ENCODE assay signal across 8 mouse cellular contexts in genomic region chr2:11552966-11553451, GRCm38 (mm10). TPM values are rescaled to one million over a fixed set of nuclear protein-coding genes. Genes with fewer than 3 reads are reported as not detected.
DNase-seq lines count a peak whose midpoint lies in the region; ATAC-seq and TF ChIP-seq lines count a peak whose summit lies in the region.

No protein-coding gene starts in this region.

- H3K4me2 ChIP-seq in embryonic facial prominence, embryonic 12.5 days (replicated peaks), result peak overlapping the region; percentile 99
- peak overlapping the region; percentile 95 for H3K4me2 ChIP-seq in hindbrain, embryonic 11.5 days (replicated peaks; ENCODE audit: low read depth, low read length)
- peak overlapping the region; percentile 99 for H3K4me2 ChIP-seq in limb, embryonic 13.5 days (replicated peaks)
- H3K4me2 ChIP-seq in midbrain, postnatal 0 days (ENCODE audit: low read depth, low read length, poor library complexity, severe bottlenecking), result peak overlapping the region; percentile 95

- no peaks in the 10 kb centered on the region for H3K27me3 ChIP-seq in heart, adult 2 months (ENCODE audit: control insufficient read depth, insufficient read depth, low read length)
- peaks cover 37% of the 10 kb centered on the region for H3K27me3 ChIP-seq in embryonic facial prominence, embryonic 12.5 days
- peaks cover 12% of the 10 kb centered on the region for H3K27me3 ChIP-seq in hindbrain, embryonic 11.5 days (ENCODE audit: control insufficient read depth, insufficient read depth, low read length)
- peaks cover 50% of the 10 kb centered on the region for H3K27me3 ChIP-seq in limb, embryonic 13.5 days
- peaks cover 17% of the 10 kb centered on the region for H3K27me3 ChIP-seq in midbrain, postnatal 0 days (ENCODE audit: insufficient read depth, low read length)

- H3K9me3 ChIP-seq in embryonic facial prominence, embryonic 12.5 days, result no peaks in the 10 kb centered on the region
- no peaks in the 10 kb centered on the region for H3K9me3 ChIP-seq in hindbrain, embryonic 11.5 days (ENCODE audit: control insufficient read depth, low read length)
- H3K9me3 ChIP-seq in limb, embryonic 13.5 days, result no peaks in the 10 kb centered on the region
- no peaks in the 10 kb centered on the region for H3K9me3 ChIP-seq in midbrain, postnatal 0 days (ENCODE audit: low read length)

- H3K79me2 ChIP-seq in heart, adult 2 months (replicated peaks; ENCODE audit: control insufficient read depth, insufficient read depth, low read length), result no peaks in the 10 kb centered on the region

- no peak for TF ChIP-seq POLR2A in heart, adult 2 months (IDR thresholded peaks at IDR 0.05; ENCODE audit: insufficient read depth, low read depth, low read length)

- H3K4me3 ChIP-seq in heart, adult 2 months, result peak overlapping the region; percentile 67
- peak overlapping the region; percentile 54 for H3K4me3 ChIP-seq in embryonic facial prominence, embryonic 12.5 days
- peak overlapping the region; percentile 46 for H3K4me3 ChIP-seq in hindbrain, embryonic 11.5 days (ENCODE audit: low read depth, low read length)
- peak overlapping the region; percentile 60 for H3K4me3 ChIP-seq in limb, embryonic 13.5 days
- peak overlapping the region; percentile 67 for H3K4me3 ChIP-seq in midbrain, postnatal 0 days (ENCODE audit: low read depth, low read length)

- peak overlapping the region; percentile 66 for H3K27ac ChIP-seq in heart, adult 2 months
- no peak overlapping the region for H3K27ac ChIP-seq in embryonic facial prominence, embryonic 12.5 days
- H3K27ac ChIP-seq in hindbrain, embryonic 11.5 days (ENCODE audit: low read depth, low read length), result no peak overlapping the region
- H3K27ac ChIP-seq in limb, embryonic 13.5 days, result no peak overlapping the region
- no peak overlapping the region for H3K27ac ChIP-seq in midbrain, postnatal 0 days (ENCODE audit: low read depth, low read length)

- TF ChIP-seq EP300 in heart, adult 2 months (IDR thresholded peaks at IDR 0.05; ENCODE audit: insufficient read depth, low read depth, low read length), result no peak

- intact Hi-C loops in heart, adult 2 months (cut with DNase I), result no loop called here
- intact Hi-C loops in heart, postnatal 25 days (cut with DNase I), result loop anchor here (5.0 kb wide), 1 partner anchor 49 kb away; the partner anchor contains the start of gene Rbm17

- 20% methylated on average over 15 of the region's 15 CpGs for WGBS in heart, adult 2 months
- WGBS in embryonic facial prominence, embryonic 12.5 days, result 3% methylated on average over 15 of the region's 15 CpGs
- WGBS in hindbrain, embryonic 11.5 days, result 4% methylated on average over 15 of the region's 15 CpGs
- 4% methylated on average over 15 of the region's 15 CpGs for WGBS in limb, embryonic 13.5 days
- 4% methylated on average over 15 of the region's 15 CpGs for WGBS in midbrain, postnatal 0 days

- no peaks in the 10 kb centered on the region for H3K4me1 ChIP-seq in heart, adult 2 months (ENCODE audit: control insufficient read depth, insufficient read depth, low read length)
- H3K4me1 ChIP-seq in embryonic facial prominence, embryonic 12.5 days, result peaks cover 5% of the 10 kb centered on the region; the same call in 1 of the 2 replicates
- no peaks in the 10 kb centered on the region; the same call in 1 of the 2 replicates for H3K4me1 ChIP-seq in hindbrain, embryonic 11.5 days (replicated peaks; ENCODE audit: control insufficient read depth, insufficient read depth, low read length)
- H3K4me1 ChIP-seq in limb, embryonic 13.5 days, result peaks cover 20% of the 10 kb centered on the region
- H3K4me1 ChIP-seq in midbrain, postnatal 0 days (ENCODE audit: insufficient read depth, low read length), result no peaks in the 10 kb centered on the region

- peak overlapping the region; percentile 84 for H3K9ac ChIP-seq in heart, adult 2 months (ENCODE audit: low read depth, low read length)
- peak overlapping the region; percentile 55 for H3K9ac ChIP-seq in embryonic facial prominence, embryonic 12.5 days
- no peak overlapping the region; the same call in 1 of the 2 replicates for H3K9ac ChIP-seq in hindbrain, embryonic 11.5 days (ENCODE audit: low read depth, low read length)
- H3K9ac ChIP-seq in limb, embryonic 13.5 days, result peak overlapping the region; percentile 69; the same call in 1 of the 2 replicates
- H3K9ac ChIP-seq in midbrain, postnatal 0 days (replicated peaks; ENCODE audit: low read length, poor library complexity, severe bottlenecking), result peak overlapping the region; percentile 74

- TF ChIP-seq CTCF in heart, adult 2 months (IDR thresholded peaks at IDR 0.05), result no peak
- no peak for TF ChIP-seq CTCF in midbrain, postnatal 0 days (IDR thresholded peaks at IDR 0.05)

- ATAC-seq in embryonic facial prominence, embryonic 12.5 days (ENCODE audit: insufficient number of reproducible peaks, insufficient read depth, low FRiP score, low TSS enrichment), result no peak
- ATAC-seq in hindbrain, embryonic 11.5 days (ENCODE audit: low FRiP score), result peak; percentile 47; the same call in 1 of the 2 replicates
- no peak for ATAC-seq in limb, embryonic 13.5 days (ENCODE audit: low FRiP score, low read depth)
- 0 out of 2 replicates have a peak, but pooled peaks have one; percentile 13 for ATAC-seq in midbrain, postnatal 0 days (ENCODE audit: low FRiP score)

- H3K36me3 ChIP-seq in heart, adult 2 months (ENCODE audit: control insufficient read depth, insufficient read depth, low read length), result no peaks in the 10 kb centered on the region
- H3K36me3 ChIP-seq in embryonic facial prominence, embryonic 12.5 days, result no peaks in the 10 kb centered on the region
- H3K36me3 ChIP-seq in hindbrain, embryonic 11.5 days (ENCODE audit: control insufficient read depth, insufficient read depth, low read length), result no peaks in the 10 kb centered on the region
- no peaks in the 10 kb centered on the region for H3K36me3 ChIP-seq in limb, embryonic 13.5 days
- H3K36me3 ChIP-seq in midbrain, postnatal 0 days (ENCODE audit: insufficient read depth, low read length), result no peaks in the 10 kb centered on the region

- DNase-seq in heart, adult 2 months, result peak in 1 of 2 experiments; percentile 52
- no peak for DNase-seq in heart, postnatal 25 days (ENCODE audit: low spot score)
- peak; percentile 64 for DNase-seq in T-cell, adult 2 months (ENCODE audit: low spot score)
- peak; percentile 36 for DNase-seq in hindbrain, embryonic 11.5 days (ENCODE audit: low spot score)
- DNase-seq in midbrain, postnatal 0 days (ENCODE audit: low spot score), result no peak
- DNase-seq in urinary bladder, postnatal 14 days (ENCODE audit: low spot score), result no peak

RNA-seq across cellular contexts. Expression of gene Pfkfb3, which starts 0.9 kb away (rescaled TPM):
- 10 to 100 TPM in 1 of 2 experiments, 1 to 10 TPM in 1; 9.0 to 12.1 TPM for total RNA-seq in heart, adult 2 months (2021)
- polyA plus RNA-seq in heart, adult 2 months (2012; rRNA removed), result 13.1 and 14.3 TPM in 2 replicates
- 10 to 100 TPM in 1 of 2 experiments, 1 to 10 TPM in 1; 7.8 to 10.4 TPM for total RNA-seq in heart, postnatal 25 days (2021)
- polyA plus RNA-seq in embryonic facial prominence, embryonic 12.5 days (2016; fragmentation: Nextera tagmentation; extraction: Ambion mirVana), result 14.2 and 16.2 TPM in 2 replicates
- polyA plus RNA-seq in hindbrain, embryonic 11.5 days (2014; fragmentation: Nextera tagmentation; extraction: Ambion mirVana), result 16.8 and 19.3 TPM in 2 replicates
- 16.5 and 17.8 TPM in 2 replicates for polyA plus RNA-seq in limb, embryonic 13.5 days (2015; fragmentation: Nextera tagmentation; extraction: Ambion mirVana)
- total RNA-seq in midbrain, postnatal 0 days (2014; rRNA removed), result 14.7 and 17.8 TPM in 2 replicates
- 20.9 and 23.5 TPM in 2 replicates for polyA plus RNA-seq in midbrain, postnatal 0 days (2015; fragmentation: Nextera tagmentation; extraction: Ambion mirVana)

RNA-seq across cellular contexts. Expression of gene Rbm17, which starts 50.9 kb away (rescaled TPM):
- 10 to 100 TPM; 53.2 to 67.5 TPM for total RNA-seq in heart, adult 2 months (2021)
- polyA plus RNA-seq in heart, adult 2 months (2012; rRNA removed), result 32.3 and 39.3 TPM in 2 replicates
- 10 to 100 TPM; 57.1 to 61.4 TPM for total RNA-seq in heart, postnatal 25 days (2021)
- 176 and 185 TPM in 2 replicates for polyA plus RNA-seq in embryonic facial prominence, embryonic 12.5 days (2016; fragmentation: Nextera tagmentation; extraction: Ambion mirVana)
- 178 and 191 TPM in 2 replicates for polyA plus RNA-seq in hindbrain, embryonic 11.5 days (2014; fragmentation: Nextera tagmentation; extraction: Ambion mirVana)
- 172 TPM in 2 replicates for polyA plus RNA-seq in limb, embryonic 13.5 days (2015; fragmentation: Nextera tagmentation; extraction: Ambion mirVana)
- 76.1 and 97.7 TPM in 2 replicates for total RNA-seq in midbrain, postnatal 0 days (2014; rRNA removed)
- 117 and 119 TPM in 2 replicates for polyA plus RNA-seq in midbrain, postnatal 0 days (2015; fragmentation: Nextera tagmentation; extraction: Ambion mirVana)

Comparison
In these comparisons a context has a peak if more than half of its experiments do, and no peak if none do; other contexts are left out.
1. DNase-seq: peak in T-cell, adult 2 months (single experiment) and hindbrain, embryonic 11.5 days (single experiment); none in heart, postnatal 25 days (single experiment), midbrain, postnatal 0 days (single experiment) and urinary bladder, postnatal 14 days (single experiment).
2. ATAC-seq: peak in hindbrain, embryonic 11.5 days (single experiment) and midbrain, postnatal 0 days (single experiment); none in embryonic facial prominence, embryonic 12.5 days (single experiment) and limb, embryonic 13.5 days (single experiment).
3. Peak in every context shown above with its lines, with median percentiles within 50 percentile points of each other: H3K4me3 ChIP-seq and H3K4me2 ChIP-seq.